Mouse (Mus musculus) spleen, adult 2 months (tissue): Measurements from ENCODE around the gene Ccdc171. TPM values are rescaled to one million over a fixed set of nuclear protein-coding genes. Genes with fewer than 3 reads are reported as not detected.

Experiments used
- DNase-seq, 2 experiments: peaks; one replicate each; pipeline versions ENCODE4 v3.0.0 to v3.0.0-alpha.2; 2012 to 2021; ENCODE audit warnings: low spot score in 2 of 2, low read depth in 1 of 2
- H3K27ac ChIP-seq: fragments of 200-500 bp; 2 replicates; pipeline ENCODE4 v1.5.1; 2012; ENCODE audit warnings: low read length, inconsistent platforms; ENCODE audit not compliant: insufficient read depth
- H3K27me3 ChIP-seq: fragments of 200-500 bp; 2 replicates; pipeline ENCODE4 v1.6.1; 2012; ENCODE audit warnings: mild to moderate bottlenecking, moderate library complexity, low read length, inconsistent platforms; ENCODE audit not compliant: control insufficient read depth, insufficient read depth
- H3K36me3 ChIP-seq: fragments of 200-500 bp; 2 replicates; pipeline ENCODE4 v1.6.1; 2012; ENCODE audit warnings: mild to moderate bottlenecking, low read length, inconsistent platforms; ENCODE audit not compliant: control insufficient read depth, insufficient read depth
- H3K4me1 ChIP-seq: fragments of 200-500 bp; 2 replicates; pipeline ENCODE4 v1.6.1; 2011; ENCODE audit warnings: inconsistent platforms; ENCODE audit not compliant: control insufficient read depth, insufficient read depth, insufficient read length
- H3K4me3 ChIP-seq: fragments of 200-500 bp; 2 replicates; pipeline ENCODE4 v1.5.1; 2011; ENCODE audit warnings: mild to moderate bottlenecking, inconsistent platforms; ENCODE audit not compliant: insufficient read depth, insufficient read length; ENCODE audit errors: extremely low read depth
- CTCF ChIP-seq: fragments of 200-500 bp; IDR thresholded peaks from 2 replicates; pipeline ENCODE4 v1.5.1; 2011; ENCODE audit warnings: mild to moderate bottlenecking, inconsistent platforms; ENCODE audit not compliant: insufficient read depth, insufficient read length, insufficient replicate concordance; ENCODE audit errors: extremely low read depth
- POLR2A ChIP-seq: fragments of 200-500 bp; IDR thresholded peaks from 2 replicates; pipeline ENCODE4 v1.6.1; 2011; ENCODE audit warnings: low read depth, low read length, inconsistent platforms
- WGBS: fragments of 180-500 bp; shearing (Covaris S2); methylation state at CpG from one replicate; pipeline ENCODE4 v1.1.7; 2018; 5-methylcytosine and 5-hydroxymethylcytosine counted together
- polyA plus RNA-seq: library from polyadenylated mRNA; depleted of rRNA; stranded (reverse); fragments of >200 nt; gene quantifications from 2 replicates; pipeline ENCODE4 v1.2.3, GENCODE M21; 2012

The Ccdc171 gene
- polyA plus RNA-seq, 1 experiment: 1.0 TPM

DNA sequence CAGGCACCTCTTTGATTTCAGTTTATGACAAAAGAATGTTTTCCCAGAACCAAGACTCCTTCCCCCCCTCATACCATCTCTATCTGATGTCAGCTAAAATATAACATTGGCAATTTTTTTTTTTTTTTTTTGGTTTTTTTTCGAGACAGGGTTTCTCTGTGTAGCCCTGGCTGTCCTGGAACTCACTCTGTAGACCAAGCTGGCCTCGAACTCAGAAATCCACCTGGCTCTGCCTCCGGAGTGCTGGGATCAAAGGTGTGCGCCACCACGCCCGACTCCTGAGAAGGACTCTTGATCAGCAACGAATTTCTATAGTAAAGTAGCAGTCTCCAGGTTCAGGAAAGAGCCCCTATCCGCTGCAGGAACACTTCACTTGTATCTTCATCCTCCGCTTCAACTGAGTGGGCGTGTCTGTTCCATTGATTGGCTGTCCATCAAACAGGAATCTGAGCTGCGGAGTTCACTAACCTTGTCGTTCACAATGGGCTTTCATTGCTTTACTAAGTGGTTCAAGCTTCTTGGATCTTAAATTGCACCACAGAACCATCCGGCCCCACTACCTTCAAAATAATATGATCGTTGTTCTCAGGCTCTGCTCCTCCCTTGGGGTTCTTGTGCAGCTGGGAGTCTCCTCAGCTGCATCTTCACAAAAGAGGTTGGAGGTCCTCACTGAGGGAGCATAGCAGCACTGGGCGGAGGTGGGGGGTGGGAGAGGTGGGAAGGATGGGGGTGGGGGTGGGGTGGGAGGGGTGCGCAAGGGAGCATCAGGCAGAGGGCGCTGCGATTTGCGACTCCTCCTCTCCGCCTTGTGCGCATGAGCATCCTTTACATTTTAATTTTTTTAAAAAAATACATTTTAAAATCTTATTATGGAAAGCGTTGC, 24.9 kb upstream of the Ccdc171 start:
- Histone ChIP-seq H3K4me1 (no peaks in the 10 kb centered on the region), H3K4me3 (no peak overlapping the region), H3K27me3 (no peaks in the 10 kb centered on the region), H3K27ac (no peak overlapping the region), H3K36me3 (no peaks in the 10 kb centered on the region)
- 54% methylated on average over 22 of the region's 22 CpGs for WGBS
- TF ChIP-seq POLR2A: no peak
- TF ChIP-seq CTCF: no peak
- no peak for DNase-seq

DNA sequence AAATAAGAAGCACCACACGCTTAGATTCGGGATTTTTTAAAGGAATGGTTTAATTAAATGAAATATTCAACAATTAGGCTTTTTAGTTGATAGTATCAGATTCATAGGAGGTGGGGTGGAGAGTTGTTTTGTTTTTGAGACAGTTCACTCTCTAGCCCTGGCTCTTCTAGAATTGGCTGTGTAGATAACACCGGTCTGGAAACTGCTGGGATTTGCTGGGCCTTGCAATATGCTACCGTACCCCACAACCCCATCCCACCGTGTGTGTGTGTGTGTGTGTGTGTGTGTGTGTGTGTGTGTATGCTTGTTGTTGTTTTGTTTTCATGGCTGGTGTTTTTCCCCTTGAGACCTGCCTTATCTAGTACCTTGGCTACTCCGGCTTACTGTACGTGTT, 24.3 kb upstream of the Ccdc171 start:
- Histone ChIP-seq H3K36me3 (no peaks in the 10 kb centered on the region), H3K4me3 (no peak overlapping the region), H3K4me1 (no peaks in the 10 kb centered on the region), H3K27ac (no peak overlapping the region), H3K27me3 (no peaks in the 10 kb centered on the region)
- no peak for DNase-seq
- 72% methylated on average over 7 of the region's 7 CpGs for WGBS
- TF ChIP-seq CTCF (no peak), POLR2A (no peak)

DNA sequence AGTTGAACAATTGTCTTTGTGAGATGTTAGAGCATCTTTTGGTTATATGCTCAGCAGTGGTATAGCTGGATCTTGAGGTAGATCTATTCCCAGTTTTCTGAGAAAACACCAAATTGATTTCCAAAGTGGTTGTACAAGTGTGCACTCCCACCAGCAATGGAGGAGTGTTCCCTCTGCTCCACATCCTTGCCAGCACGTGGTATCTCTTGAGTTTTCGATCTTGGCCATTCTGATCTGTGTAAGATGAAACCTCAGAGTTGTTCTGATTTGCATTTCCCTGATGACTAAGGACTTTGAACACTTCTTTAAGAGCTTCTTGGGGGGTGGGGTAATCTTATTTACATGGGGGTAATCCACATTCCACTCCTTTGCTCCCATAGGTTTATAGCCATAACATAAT, 15.7 kb upstream of the Ccdc171 start:
- DNase-seq: no peak
- Histone ChIP-seq H3K27ac (no peak overlapping the region), H3K27me3 (no peaks in the 10 kb centered on the region), H3K4me3 (no peak overlapping the region), H3K36me3 (no peaks in the 10 kb centered on the region), H3K4me1 (no peaks in the 10 kb centered on the region)
- WGBS: 59% methylated on average over 2 of the region's 2 CpGs
- TF ChIP-seq CTCF (no peak), POLR2A (no peak)

DNA sequence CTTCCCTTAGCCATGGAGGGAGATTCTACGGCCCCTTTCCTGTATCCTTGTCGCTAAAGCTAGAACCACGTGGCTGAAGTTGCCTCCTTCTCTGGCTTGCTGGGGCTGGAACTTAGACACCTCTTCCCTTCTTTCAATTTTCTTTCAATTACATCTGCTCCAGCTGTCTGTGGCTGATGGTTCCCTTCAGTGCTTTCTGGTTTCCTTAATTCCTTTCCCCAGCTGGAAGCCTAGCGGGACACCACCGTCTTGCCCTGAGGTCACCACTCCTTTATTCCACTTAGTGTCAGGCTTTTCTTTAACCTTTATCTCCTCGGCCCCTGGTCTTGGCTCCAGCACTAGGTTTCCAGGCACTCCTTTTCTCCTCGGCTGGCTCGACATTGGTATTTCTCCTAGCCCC, 14.3 kb upstream of the Ccdc171 start:
- Histone ChIP-seq H3K4me3 (no peak overlapping the region), H3K36me3 (no peaks in the 10 kb centered on the region), H3K27me3 (no peaks in the 10 kb centered on the region), H3K4me1 (no peaks in the 10 kb centered on the region), H3K27ac (no peak overlapping the region)
- no peak for DNase-seq
- no peak for TF ChIP-seq POLR2A
- 91% methylated on average over 8 of the region's 8 CpGs for WGBS

DNA sequence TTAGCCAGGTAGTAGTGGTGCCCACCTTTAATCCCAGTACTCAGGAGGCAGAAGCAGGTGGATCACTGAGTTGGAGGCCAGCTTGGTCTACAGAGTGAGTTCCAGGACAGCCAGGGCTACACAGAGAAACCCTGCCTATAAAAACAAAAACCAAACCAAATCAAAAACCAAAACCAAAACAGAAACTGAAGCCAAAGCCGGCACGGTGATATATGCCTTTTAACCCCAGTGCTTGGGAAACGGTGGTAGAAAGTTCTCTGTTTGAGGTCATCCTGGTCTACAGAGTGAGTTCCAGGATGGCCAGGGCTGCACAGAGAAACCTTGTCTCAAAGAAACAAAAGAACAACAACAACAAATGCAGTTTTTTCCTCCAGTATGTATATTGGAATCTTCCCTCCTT, 13.1 kb upstream of the Ccdc171 start:
- no peaks in the 10 kb centered on the region for H3K4me1 ChIP-seq
- no peak for DNase-seq
- TF ChIP-seq POLR2A: no peak
- no peak for TF ChIP-seq CTCF
- no peak overlapping the region for H3K27ac ChIP-seq
- H3K4me3 ChIP-seq: no peak overlapping the region
- no peaks in the 10 kb centered on the region for H3K27me3 ChIP-seq
- 6% methylated on average over 3 of the region's 3 CpGs for WGBS
- H3K36me3 ChIP-seq: no peaks in the 10 kb centered on the region

DNA sequence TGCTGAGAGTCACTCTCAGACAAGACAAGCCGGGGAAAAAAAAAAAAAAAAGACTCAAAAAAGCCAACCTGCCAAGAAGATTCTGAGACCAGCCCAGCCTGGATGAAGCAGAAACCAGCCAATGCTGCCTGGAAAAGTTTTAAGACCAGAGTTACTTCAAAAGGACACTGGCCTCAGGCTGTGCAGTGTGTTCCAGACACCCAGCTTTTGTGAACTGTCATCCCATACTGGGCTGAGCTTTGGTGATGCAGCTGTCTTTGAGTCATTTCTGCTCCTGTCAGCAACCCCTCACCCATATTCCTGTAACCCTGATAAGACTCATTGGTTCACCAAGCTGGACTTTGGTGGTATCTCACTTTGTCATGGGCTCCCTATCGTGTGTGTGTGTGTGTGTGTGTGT, 12.7 kb upstream of the Ccdc171 start:
- H3K4me1 ChIP-seq: no peaks in the 10 kb centered on the region
- no peaks in the 10 kb centered on the region for H3K36me3 ChIP-seq
- TF ChIP-seq CTCF (no peak), POLR2A (no peak)
- 61% methylated on average over 2 of the region's 2 CpGs for WGBS
- no peak for DNase-seq
- H3K4me3 ChIP-seq: no peak overlapping the region
- no peaks in the 10 kb centered on the region for H3K27me3 ChIP-seq
- no peak overlapping the region for H3K27ac ChIP-seq

DNA sequence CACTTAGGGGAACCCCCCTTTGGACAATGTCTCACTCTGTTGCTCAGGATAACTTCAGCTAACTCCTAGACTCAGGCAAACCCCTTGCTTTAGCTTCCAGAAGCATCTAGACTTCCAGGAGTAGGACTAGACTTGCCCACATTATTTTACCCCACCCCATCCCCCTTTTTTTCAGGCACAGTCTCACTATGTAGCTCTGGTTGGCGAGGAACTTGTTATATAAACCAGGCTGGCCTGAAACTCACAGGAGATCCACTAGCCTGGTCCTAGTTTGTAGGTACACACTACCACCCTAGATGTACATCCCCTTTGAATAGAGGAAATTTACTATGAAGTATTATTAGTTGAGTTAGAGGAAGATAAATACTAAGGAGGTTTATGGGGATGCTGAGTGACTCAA, 11.2 kb upstream of the Ccdc171 start:
- no peak for DNase-seq
- TF ChIP-seq CTCF: no peak
- no peak for TF ChIP-seq POLR2A
- H3K36me3 ChIP-seq: no peaks in the 10 kb centered on the region
- no peaks in the 10 kb centered on the region for H3K27me3 ChIP-seq
- 73% methylated on average over 1 of the region's 1 CpGs for WGBS
- H3K4me1 ChIP-seq: no peaks in the 10 kb centered on the region
- H3K4me3 ChIP-seq: no peak overlapping the region
- no peak overlapping the region for H3K27ac ChIP-seq
